Comparison of ENCODE assay signal across 9 mouse cellular contexts in genomic region chr8:106872454-106873034, GRCm38 (mm10). TPM values are rescaled to one million over a fixed set of nuclear protein-coding genes. Genes with fewer than 3 reads are reported as not detected.
DNase-seq lines count a peak whose midpoint lies in the region; ATAC-seq and TF ChIP-seq lines count a peak whose summit lies in the region.
"Had no signal": no experiment of that assay in that cellular context is flagged by ENCODE, and none has a peak within 500 bp of the region (broad histone marks: within the 10 kb centered on the region; RNA-seq: fewer than 3 reads in every experiment).

No protein-coding gene starts in this region.

- no peaks in the 10 kb centered on the region for H3K9me3 ChIP-seq in heart, postnatal 0 days (replicated peaks; ENCODE audit: control insufficient read depth, low read length)
- no peaks in the 10 kb centered on the region for H3K9me3 ChIP-seq in embryonic facial prominence, embryonic 12.5 days
- no peaks in the 10 kb centered on the region for H3K9me3 ChIP-seq in midbrain, postnatal 0 days (ENCODE audit: low read length)

- H3K4me1 ChIP-seq in heart, postnatal 0 days (ENCODE audit: control insufficient read depth, insufficient read depth), result peaks cover 23% of the 10 kb centered on the region
- H3K4me1 ChIP-seq in embryonic facial prominence, embryonic 12.5 days, result peaks cover 30% of the 10 kb centered on the region
- H3K4me1 ChIP-seq in kidney, adult 2 months (ENCODE audit: control insufficient read depth, insufficient read depth, low read length), result peaks cover 7% of the 10 kb centered on the region
- H3K4me1 ChIP-seq in midbrain, postnatal 0 days (ENCODE audit: insufficient read depth, low read length), result peaks cover 11% of the 10 kb centered on the region; the same call in 1 of the 2 replicates

- peak overlapping the region; percentile 70 for H3K4me3 ChIP-seq in heart, postnatal 0 days (ENCODE audit: low read depth, low read length)
- H3K4me3 ChIP-seq in embryonic facial prominence, embryonic 12.5 days, result peak overlapping the region; percentile 58
- peak overlapping the region; percentile 20; the same call in 1 of the 2 replicates for H3K4me3 ChIP-seq in kidney, adult 2 months (ENCODE audit: insufficient read depth, low read depth, low read length)
- peak overlapping the region; percentile 57 for H3K4me3 ChIP-seq in midbrain, postnatal 0 days (ENCODE audit: low read depth, low read length)

- no peak for TF ChIP-seq EP300 in heart, postnatal 0 days (IDR thresholded peaks at IDR 0.05; ENCODE audit: low read depth)

- TF ChIP-seq CTCF in heart, postnatal 0 days (IDR thresholded peaks at IDR 0.05; ENCODE audit: low read depth), result no peak
- no peak for TF ChIP-seq CTCF in kidney, adult 2 months (conservative IDR thresholded peaks at IDR 0.05; ENCODE audit: insufficient read depth, insufficient read length, low read depth, low read length)
- no peak for TF ChIP-seq CTCF in midbrain, postnatal 0 days (IDR thresholded peaks at IDR 0.05)

- 28% methylated on average over 8 of the region's 8 CpGs for WGBS in heart, postnatal 0 days
- WGBS in embryonic facial prominence, embryonic 12.5 days, result 8% methylated on average over 8 of the region's 8 CpGs
- WGBS in kidney, adult 2 months, result 31% methylated on average over 8 of the region's 8 CpGs
- 12% methylated on average over 8 of the region's 8 CpGs for WGBS in midbrain, postnatal 0 days

- peak overlapping the region; percentile 100 for H3K4me2 ChIP-seq in heart, postnatal 0 days (ENCODE audit: low read depth, low read length)
- H3K4me2 ChIP-seq in embryonic facial prominence, embryonic 12.5 days (replicated peaks), result peak overlapping the region; percentile 99
- peak overlapping the region; percentile 95 for H3K4me2 ChIP-seq in midbrain, postnatal 0 days (ENCODE audit: low read depth, low read length, poor library complexity, severe bottlenecking)

- TF ChIP-seq POLR2A in kidney, adult 2 months (IDR thresholded peaks at IDR 0.05; ENCODE audit: low read depth, low read length), result no peak

- H3K36me3 ChIP-seq in heart, postnatal 0 days (replicated peaks; ENCODE audit: control insufficient read depth, insufficient read depth, low read length), result peaks cover 7% of the 10 kb centered on the region; the same call in 1 of the 2 replicates
- H3K36me3 ChIP-seq in embryonic facial prominence, embryonic 12.5 days, result peaks cover 28% of the 10 kb centered on the region
- H3K36me3 ChIP-seq in kidney, adult 2 months (ENCODE audit: control insufficient read depth, insufficient read depth, low read length), result no peaks in the 10 kb centered on the region
- peaks cover 14% of the 10 kb centered on the region for H3K36me3 ChIP-seq in midbrain, postnatal 0 days (ENCODE audit: insufficient read depth, low read length)

- no peak overlapping the region for H3K27ac ChIP-seq in heart, postnatal 0 days (ENCODE audit: low read depth)
- H3K27ac ChIP-seq in embryonic facial prominence, embryonic 12.5 days, result no peak overlapping the region
- H3K27ac ChIP-seq in kidney, adult 2 months (ENCODE audit: insufficient read depth, low read depth, low read length), result no peak overlapping the region
- peak overlapping the region; percentile 55; the same call in 1 of the 2 replicates for H3K27ac ChIP-seq in midbrain, postnatal 0 days (ENCODE audit: low read depth, low read length)
- H3K27ac ChIP-seq: liver, embryonic 14.5 days had no signal

- ATAC-seq in heart, postnatal 0 days (ENCODE audit: insufficient read depth, low read depth), result no peak
- no peak for ATAC-seq in embryonic facial prominence, embryonic 12.5 days (ENCODE audit: insufficient number of reproducible peaks, insufficient read depth, low FRiP score, low TSS enrichment)
- no peak; the same call in 1 of the 2 replicates for ATAC-seq in midbrain, postnatal 0 days (ENCODE audit: low FRiP score)
- no peak for ATAC-seq in erythroblast, adult 5-6 weeks (replicated peaks; ENCODE audit: low FRiP score, poor library complexity, severe bottlenecking)
- ATAC-seq in granulocyte monocyte progenitor cell, adult 5-6 weeks (replicated peaks; ENCODE audit: poor library complexity, severe bottlenecking), result no peak

- DNase-seq in heart, postnatal 0 days (ENCODE audit: low spot score), result no peak
- DNase-seq in heart, postnatal 4 days, result no peak
- peak; percentile 47 for DNase-seq in kidney, adult 2 months
- DNase-seq in midbrain, postnatal 0 days (ENCODE audit: low spot score), result peak; percentile 26
- DNase-seq in testis, postnatal 10 days (ENCODE audit: low spot score), result no peak

- H3K27me3 ChIP-seq in heart, postnatal 0 days (ENCODE audit: control insufficient read depth, insufficient read depth, low read length), result no peaks in the 10 kb centered on the region
- H3K27me3 ChIP-seq in embryonic facial prominence, embryonic 12.5 days, result peaks cover 50% of the 10 kb centered on the region
- H3K27me3 ChIP-seq in kidney, adult 2 months (replicated peaks; ENCODE audit: control insufficient read depth, insufficient read depth, low read length), result no peaks in the 10 kb centered on the region
- H3K27me3 ChIP-seq in midbrain, postnatal 0 days (ENCODE audit: insufficient read depth, low read length), result peaks cover 5% of the 10 kb centered on the region; the same call in 1 of the 2 replicates

- H3K9ac ChIP-seq in heart, postnatal 0 days (replicated peaks; ENCODE audit: low read depth, low read length), result no peak overlapping the region
- H3K9ac ChIP-seq in embryonic facial prominence, embryonic 12.5 days, result peak overlapping the region; percentile 33; the same call in 1 of the 2 replicates
- H3K9ac ChIP-seq in midbrain, postnatal 0 days (replicated peaks; ENCODE audit: low read length, poor library complexity, severe bottlenecking), result peak overlapping the region; percentile 60
- H3K9ac ChIP-seq: liver, embryonic 14.5 days had no signal

RNA-seq across cellular contexts. Expression of gene Has3, which starts 2.5 kb away (rescaled TPM):
- total RNA-seq in heart, postnatal 0 days (2014; rRNA removed; ENCODE audit: low replicate concordance), result 2.5 and 4.6 TPM in 2 replicates
- 0.11 and 0.14 TPM in 2 replicates for polyA plus RNA-seq in heart, postnatal 0 days (2015; fragmentation: Nextera tagmentation; extraction: Ambion mirVana)
- 1 to 10 TPM; 1.3 to 2.4 TPM for total RNA-seq in heart, postnatal 4 days (2021)
- 0.22 and 0.54 TPM in 2 replicates for polyA plus RNA-seq in embryonic facial prominence, embryonic 12.5 days (2016; fragmentation: Nextera tagmentation; extraction: Ambion mirVana)
- 0.72 and 0.98 TPM in 2 replicates for polyA plus RNA-seq in kidney, adult 2 months (2012; rRNA removed)
- total RNA-seq in midbrain, postnatal 0 days (2014; rRNA removed), result 16.6 and 20.2 TPM in 2 replicates
- polyA plus RNA-seq in midbrain, postnatal 0 days (2015; fragmentation: Nextera tagmentation; extraction: Ambion mirVana), result 0.42 and 0.89 TPM in 2 replicates
- not detected in 2 replicates for total RNA-seq in erythroblast, adult 5-6 weeks (2015; ENCODE audit: low replicate concordance)
- not detected in 2 replicates for total RNA-seq in erythroblast, adult 5-6 weeks (2017; ENCODE audit: low replicate concordance)
- not detected in 2 replicates for total RNA-seq in granulocyte monocyte progenitor cell, adult 5-6 weeks (2014; fragmentation: Nextera tagmentation)
- 0.17 and 0.77 TPM in 2 replicates for total RNA-seq in granulocyte monocyte progenitor cell, adult 5-6 weeks (2017)

RNA-seq across cellular contexts. Expression of gene Utp4, which starts 20.9 kb away (rescaled TPM):
- 18.9 and 30.6 TPM in 2 replicates for total RNA-seq in heart, postnatal 0 days (2014; rRNA removed; ENCODE audit: low replicate concordance)
- polyA plus RNA-seq in heart, postnatal 0 days (2015; fragmentation: Nextera tagmentation; extraction: Ambion mirVana), result 26.0 and 29.1 TPM in 2 replicates
- total RNA-seq in heart, postnatal 4 days (2021), result 10 to 100 TPM; 25.1 to 30.1 TPM
- polyA plus RNA-seq in embryonic facial prominence, embryonic 12.5 days (2016; fragmentation: Nextera tagmentation; extraction: Ambion mirVana), result 71.2 and 72.0 TPM in 2 replicates
- 24.1 and 24.5 TPM in 2 replicates for polyA plus RNA-seq in kidney, adult 2 months (2012; rRNA removed)
- total RNA-seq in midbrain, postnatal 0 days (2014; rRNA removed), result 23.5 and 23.7 TPM in 2 replicates
- polyA plus RNA-seq in midbrain, postnatal 0 days (2015; fragmentation: Nextera tagmentation; extraction: Ambion mirVana), result 27.4 and 28.0 TPM in 2 replicates
- 12.7 and 22.6 TPM in 2 replicates for total RNA-seq in erythroblast, adult 5-6 weeks (2015; ENCODE audit: low replicate concordance)
- total RNA-seq in erythroblast, adult 5-6 weeks (2017; ENCODE audit: low replicate concordance), result 5.4 and 9.1 TPM in 2 replicates
- total RNA-seq in granulocyte monocyte progenitor cell, adult 5-6 weeks (2014; fragmentation: Nextera tagmentation), result 55.7 and 56.0 TPM in 2 replicates
- total RNA-seq in granulocyte monocyte progenitor cell, adult 5-6 weeks (2017), result 50.3 and 57.8 TPM in 2 replicates

Comparison
In these comparisons a context has a peak if more than half of its experiments do, and no peak if none do; other contexts are left out.
1. DNase-seq: peak in kidney, adult 2 months (single experiment) and midbrain, postnatal 0 days (single experiment); none in heart, postnatal 0 days (single experiment), heart, postnatal 4 days (single experiment) and testis, postnatal 10 days (single experiment).
2. H3K4me3 ChIP-seq: peak in every context shown above with its lines; median percentile 70 in heart, postnatal 0 days; 58 in embryonic facial prominence, embryonic 12.5 days; 57 in midbrain, postnatal 0 days; 20 in kidney, adult 2 months.
3. Peak in every context shown above with its lines, with median percentiles within 50 percentile points of each other: H3K4me2 ChIP-seq.